Mouse (Mus musculus) embryonic facial prominence, embryonic 10.5 days (tissue): ENCODE data around the gene Il22ra1. TPM values are rescaled to one million over a fixed set of nuclear protein-coding genes. Genes with fewer than 3 reads are reported as not detected.
"Not testable (repeated sequence)": the region's sequence is repeated elsewhere in the genome, so short reads cannot be mapped to it uniquely, and the experiment has no call there.

Source experiments
- DNase-seq: peaks from one replicate; pipeline ENCODE4 v3.0.0-alpha.2; 2017; ENCODE audit warnings: low spot score
- H3K27ac ChIP-seq: fragments of 300-500 bp; sonication (generic); replicated peaks from 2 replicates; pipeline ENCODE4 v1.5.1; 2016; ENCODE audit warnings: mild to moderate bottlenecking
- H3K27me3 ChIP-seq: fragments of 300-500 bp; sonication (generic); replicated peaks from 2 replicates; pipeline ENCODE4 v1.6.1; 2016; ENCODE audit warnings: low read depth, mild to moderate bottlenecking; ENCODE audit not compliant: poor library complexity, severe bottlenecking
- H3K36me3 ChIP-seq: fragments of 300-500 bp; sonication (generic); replicated peaks from 2 replicates; pipeline ENCODE4 v1.6.1; 2016; ENCODE audit warnings: mild to moderate bottlenecking, moderate library complexity
- H3K4me1 ChIP-seq: fragments of 300-500 bp; sonication (generic); 2 replicates; pipeline ENCODE4 v1.6.1; 2016
- H3K4me3 ChIP-seq: fragments of 300-500 bp; sonication (generic); 2 replicates; pipeline ENCODE4 v1.5.1; 2016; ENCODE audit warnings: mild to moderate bottlenecking, moderate library complexity
- H3K9me3 ChIP-seq: fragments of 300-500 bp; sonication (generic); 2 replicates; pipeline ENCODE4 v1.6.1; 2016; ENCODE audit warnings: mild to moderate bottlenecking
- WGBS: fragments of 180-500 bp; shearing (Covaris S2); methylation state at CpG from one replicate; pipeline ENCODE4 v1.1.7; 2016; 5-methylcytosine and 5-hydroxymethylcytosine counted together
- polyA plus RNA-seq: library from polyadenylated mRNA; unstranded; fragments of >200 nt; fragmentation: Nextera tagmentation; extraction: Ambion mirVana; gene quantifications from 2 replicates; pipeline ENCODE4 v1.2.1, GENCODE M21; 2016

Gene Il22ra1
- polyA plus RNA-seq, 1 experiment from 2014 or later, result 0.07 TPM

DNA sequence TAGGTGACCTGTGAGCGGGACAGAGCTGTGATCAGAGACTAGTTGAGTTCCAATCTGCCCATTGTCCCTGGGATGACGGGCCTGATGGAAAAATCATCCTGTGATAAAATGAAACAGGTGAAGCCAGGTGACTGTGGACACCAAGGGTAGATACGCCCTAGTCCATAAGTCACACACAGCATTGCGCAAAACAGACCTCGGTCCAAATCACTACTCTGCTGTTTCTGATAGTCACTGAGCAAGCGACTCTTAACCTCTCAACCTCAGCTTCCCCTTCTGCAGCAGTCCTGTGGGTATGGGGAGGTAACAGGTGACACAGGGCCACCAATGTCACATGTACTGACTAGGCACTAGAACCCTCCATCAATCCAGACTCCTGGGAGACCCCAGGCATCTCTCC, 21.9 kb upstream of the Il22ra1 start:
- H3K4me1 ChIP-seq, result peaks cover 9% of the 10 kb centered on the region; the same call in 1 of the 2 replicates
- H3K36me3 ChIP-seq, result no peaks in the 10 kb centered on the region
- H3K27ac ChIP-seq, result no peak overlapping the region
- no peak overlapping the region for H3K4me3 ChIP-seq
- WGBS, result 91% methylated on average over 6 of the region's 6 CpGs
- no peak for DNase-seq
- H3K27me3 ChIP-seq, result no peaks in the 10 kb centered on the region
- no peaks in the 10 kb centered on the region for H3K9me3 ChIP-seq

DNA sequence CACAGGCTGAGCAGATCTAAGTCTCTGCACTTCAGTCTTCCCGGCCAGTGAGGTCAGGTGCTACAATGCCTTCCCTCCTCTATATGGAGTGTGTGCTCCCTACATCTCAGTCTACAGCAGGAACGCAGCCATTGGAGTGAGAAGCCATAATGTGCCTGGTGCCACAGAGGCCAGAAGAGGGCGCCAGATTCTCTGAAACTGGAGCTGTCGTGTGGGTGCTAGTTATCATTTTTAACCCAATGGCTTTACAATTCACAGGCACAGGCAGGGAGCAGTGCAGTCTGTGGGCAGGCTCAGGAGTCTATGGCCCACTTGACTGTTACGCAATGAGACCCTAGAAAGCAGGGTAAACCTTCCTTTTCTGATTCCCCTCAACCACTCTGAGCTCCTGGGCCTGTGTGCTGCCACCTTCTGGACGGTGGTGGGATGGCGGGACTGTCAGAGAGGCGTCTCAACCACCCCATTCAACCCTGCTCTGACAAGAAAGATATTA, 18.9 kb upstream of the Il22ra1 start:
- 8% methylated on average over 8 of the region's 8 CpGs for WGBS
- H3K27ac ChIP-seq, result no peak overlapping the region
- no peaks in the 10 kb centered on the region for H3K9me3 ChIP-seq
- H3K4me1 ChIP-seq, result peaks cover 12% of the 10 kb centered on the region; the same call in 1 of the 2 replicates
- H3K27me3 ChIP-seq, result no peaks in the 10 kb centered on the region
- H3K36me3 ChIP-seq, result no peaks in the 10 kb centered on the region
- H3K4me3 ChIP-seq, result peak overlapping the region; percentile 29; the same call in 1 of the 2 replicates
- DNase-seq, result peak; percentile 82

DNA sequence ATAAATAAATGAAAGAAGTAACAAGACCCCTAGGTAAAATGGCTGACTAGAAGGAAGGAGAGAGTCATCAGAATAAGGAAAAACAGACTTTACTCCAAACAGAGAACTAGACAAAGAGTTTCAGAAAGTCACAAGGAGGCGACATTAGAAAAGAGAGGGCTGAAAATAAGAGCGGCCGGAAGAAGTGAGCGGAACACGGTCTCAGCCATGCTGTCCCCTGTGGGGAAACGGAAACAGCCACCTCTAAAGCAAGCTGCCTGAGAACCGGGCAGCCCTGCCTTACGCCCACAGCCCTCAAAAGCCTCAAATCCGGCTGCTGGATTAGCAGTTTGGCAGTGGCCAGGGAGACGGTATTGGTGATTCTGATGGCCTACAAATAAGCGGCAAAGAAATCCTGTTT, 18.4 kb upstream of the Il22ra1 start:
- 75% methylated on average over 11 of the region's 11 CpGs for WGBS
- Histone ChIP-seq H3K27ac (no peak overlapping the region), H3K27me3 (no peaks in the 10 kb centered on the region), H3K9me3 (no peaks in the 10 kb centered on the region), H3K4me1 (peaks cover 8% of the 10 kb centered on the region; the same call in 1 of the 2 replicates), H3K36me3 (no peaks in the 10 kb centered on the region), H3K4me3 (no peak overlapping the region)
- DNase-seq, result no peak

DNA sequence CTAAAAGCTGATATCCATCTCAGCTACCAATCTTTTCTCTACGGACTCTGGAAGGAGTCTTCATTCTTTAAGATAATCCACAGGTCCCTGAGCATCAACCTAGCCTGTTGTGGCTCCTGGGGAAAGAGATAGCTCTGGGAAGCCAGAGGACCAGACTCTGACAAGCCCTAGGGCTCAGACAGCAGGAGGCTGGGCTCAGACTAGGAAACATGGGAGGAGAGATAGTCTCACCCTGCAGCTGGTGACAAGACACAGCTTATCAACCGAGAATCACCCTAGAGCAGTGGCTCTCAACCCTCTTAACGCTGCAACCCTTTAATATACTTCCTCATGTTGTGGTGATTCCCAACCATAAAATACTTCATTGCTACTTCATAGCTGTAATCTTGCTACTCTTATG, 17.6 kb upstream of the Il22ra1 start:
- no peaks in the 10 kb centered on the region for H3K9me3 ChIP-seq
- DNase-seq, result no peak
- no peaks in the 10 kb centered on the region for H3K27me3 ChIP-seq
- no peak overlapping the region for H3K4me3 ChIP-seq
- no peak overlapping the region for H3K27ac ChIP-seq
- H3K36me3 ChIP-seq, result no peaks in the 10 kb centered on the region
- H3K4me1 ChIP-seq, result peaks cover 8% of the 10 kb centered on the region; the same call in 1 of the 2 replicates
- WGBS, result 86% methylated on average over 3 of the region's 3 CpGs

DNA sequence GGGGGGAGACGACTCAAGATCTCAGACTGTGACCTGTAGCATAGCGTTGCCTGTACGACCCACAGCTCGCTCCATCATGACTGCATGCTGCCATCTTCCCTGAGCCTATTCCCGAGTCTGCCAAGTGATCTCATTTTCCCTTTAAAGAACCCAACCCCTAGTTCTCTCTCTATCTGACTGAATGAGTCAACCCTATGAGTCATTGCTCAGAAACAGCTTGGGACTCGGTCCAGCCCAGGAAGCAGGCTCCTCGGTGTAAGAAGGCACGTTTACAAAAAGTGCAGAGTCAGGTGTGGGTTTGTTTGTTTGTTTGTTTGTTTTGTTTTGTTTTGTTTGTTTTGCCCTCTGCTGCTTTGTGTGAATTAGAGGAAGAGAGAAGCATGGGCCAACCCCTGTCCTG, 13.2 kb upstream of the Il22ra1 start:
- no peak overlapping the region for H3K4me3 ChIP-seq
- peaks cover 5% of the 10 kb centered on the region; the same call in 1 of the 2 replicates for H3K4me1 ChIP-seq
- WGBS, result 90% methylated on average over 8 of the region's 8 CpGs
- H3K27me3 ChIP-seq, result no peaks in the 10 kb centered on the region
- no peak for DNase-seq
- H3K27ac ChIP-seq, result no peak overlapping the region
- no peaks in the 10 kb centered on the region for H3K36me3 ChIP-seq
- no peaks in the 10 kb centered on the region for H3K9me3 ChIP-seq

DNA sequence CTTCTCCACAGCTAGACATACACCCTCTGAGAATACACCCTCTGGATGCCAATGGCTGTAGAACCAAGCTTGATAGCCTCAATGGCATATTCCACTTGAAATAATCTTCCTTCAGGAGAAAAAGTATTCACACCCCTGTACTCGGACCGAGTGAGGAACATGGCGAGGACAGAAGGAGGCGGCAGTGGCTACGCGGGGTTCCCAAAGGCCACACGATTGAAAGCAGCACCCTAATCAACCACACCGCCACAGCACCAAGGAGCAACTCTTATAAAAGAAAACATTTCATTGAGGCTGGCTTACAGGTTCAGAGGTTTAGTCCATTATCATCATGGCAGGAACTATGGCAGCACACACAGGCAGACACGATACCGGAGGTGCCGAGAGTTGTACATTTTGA, 11.5 kb upstream of the Il22ra1 start:
- H3K4me3 ChIP-seq, DNase-seq, H3K9me3 ChIP-seq, H3K4me1 ChIP-seq, H3K27ac ChIP-seq, H3K27me3 ChIP-seq, H3K36me3 ChIP-seq: not testable (repeated sequence)
- 93% methylated on average over 11 of the region's 11 CpGs for WGBS

DNA sequence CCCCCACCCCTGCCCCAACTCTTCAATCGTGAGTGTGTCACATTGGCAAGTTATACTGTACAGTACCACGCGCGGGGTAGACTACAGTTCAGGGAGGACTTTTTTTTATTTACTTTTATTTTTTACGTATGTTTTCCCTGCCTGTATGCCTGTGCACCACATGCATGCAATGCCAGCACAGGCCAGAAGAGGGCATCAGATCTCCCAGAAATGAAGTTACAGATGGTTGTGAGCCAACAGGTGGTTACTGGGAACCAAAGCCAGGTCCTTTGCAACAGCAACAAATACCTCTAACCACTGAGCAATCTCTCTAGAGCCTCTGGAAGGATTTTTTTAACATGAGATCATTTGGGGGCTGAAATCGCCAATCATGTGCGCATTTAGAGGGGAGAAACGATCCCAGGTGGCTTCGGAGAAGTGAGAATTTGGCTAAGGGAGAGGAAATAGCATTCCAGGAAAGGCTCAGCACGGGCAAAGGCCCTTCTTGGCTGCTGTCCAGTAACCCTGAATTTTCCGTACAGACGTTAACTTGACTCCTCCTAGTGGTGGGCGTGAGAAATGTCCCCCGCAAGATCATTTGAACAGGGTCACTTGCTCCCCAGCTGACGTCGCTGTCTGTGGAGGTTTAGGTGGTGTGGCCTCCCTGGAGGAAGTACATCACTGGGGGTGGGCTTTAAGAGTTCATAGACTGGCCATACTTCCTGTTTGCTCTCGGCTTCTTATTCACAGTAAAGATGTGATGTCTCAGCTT, 5.3 kb upstream of the Il22ra1 start:
- 0 out of 2 replicates have a peak, but pooled peaks cover 6% of the 10 kb centered on the region for H3K27me3 ChIP-seq
- H3K4me1 ChIP-seq, result peaks cover 5% of the 10 kb centered on the region
- H3K36me3 ChIP-seq, result no peaks in the 10 kb centered on the region
- WGBS, result 82% methylated on average over 17 of the region's 17 CpGs
- H3K27ac ChIP-seq, result no peak overlapping the region
- H3K4me3 ChIP-seq, result no peak overlapping the region
- peaks cover 5% of the 10 kb centered on the region for H3K9me3 ChIP-seq
- no peak for DNase-seq

DNA sequence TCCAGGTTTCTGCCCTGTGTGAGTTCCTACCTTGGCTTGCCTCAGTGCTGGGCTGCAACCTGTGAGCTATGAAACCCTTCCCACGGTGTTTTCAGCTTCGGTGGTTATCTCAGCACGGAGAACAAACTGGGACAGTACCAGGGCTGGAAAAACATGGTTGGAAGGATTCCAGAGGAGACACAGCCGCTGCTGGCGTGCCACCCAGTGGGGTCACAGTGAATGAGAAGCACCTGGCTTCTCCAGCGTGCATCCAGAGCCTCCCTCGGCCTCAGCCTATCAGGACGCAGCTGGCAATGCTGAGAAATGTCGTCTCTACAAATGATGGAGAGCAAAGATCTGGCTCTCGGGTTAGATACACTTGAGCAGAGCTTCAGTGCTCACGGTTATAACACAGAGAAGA, 1.6 kb upstream of the Il22ra1 start:
- Histone ChIP-seq H3K9me3 (peaks cover 5% of the 10 kb centered on the region), H3K27ac (no peak overlapping the region), H3K4me1 (peaks cover 10% of the 10 kb centered on the region), H3K27me3 (peaks cover 10% of the 10 kb centered on the region; the same call in 1 of the 2 replicates), H3K4me3 (no peak overlapping the region), H3K36me3 (no peaks in the 10 kb centered on the region)
- no peak for DNase-seq
- 83% methylated on average over 11 of the region's 11 CpGs for WGBS

DNA sequence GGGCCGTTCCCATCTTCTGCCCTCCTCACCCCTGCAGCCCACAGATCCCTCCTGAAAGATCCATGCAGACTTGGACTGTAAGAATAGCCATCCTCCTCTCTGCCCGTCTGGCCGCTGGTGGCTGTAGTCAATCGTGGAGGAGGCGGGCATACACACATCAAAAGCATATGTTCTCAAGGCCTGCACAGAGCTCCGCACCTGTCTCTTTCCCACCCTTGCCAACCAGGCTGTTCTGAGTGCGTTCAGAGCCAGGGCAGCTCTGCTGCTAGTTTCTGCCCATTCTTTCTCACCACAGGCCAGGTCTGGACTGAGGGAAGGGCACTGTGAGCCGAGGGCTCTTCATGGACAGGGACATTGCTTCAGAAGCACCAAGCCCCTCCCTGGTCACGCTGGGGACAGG, 2.2 kb downstream of the Il22ra1 start:
- WGBS, result 79% methylated on average over 9 of the region's 9 CpGs

DNA sequence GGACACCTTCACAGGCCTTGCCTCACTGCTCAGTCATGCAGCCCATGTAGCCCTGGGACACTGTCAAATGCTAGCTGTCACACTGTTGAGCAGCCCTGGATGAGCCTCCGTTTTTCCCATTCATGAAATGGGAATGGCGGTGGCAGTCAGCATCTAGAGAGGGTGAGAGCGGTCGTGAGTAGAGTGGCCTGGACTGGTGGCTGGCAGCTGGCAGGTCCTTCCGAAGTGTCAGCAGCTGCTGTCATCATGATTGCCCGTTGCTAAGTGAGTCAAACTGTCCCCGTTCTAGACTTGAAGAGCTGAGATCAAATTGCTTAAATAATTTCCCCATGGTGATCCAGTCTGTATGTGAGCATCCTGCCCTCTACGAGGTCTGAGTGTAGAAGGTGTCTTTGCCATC, 3.0 kb downstream of the Il22ra1 start:
- Histone ChIP-seq H3K9me3 (peaks cover 8% of the 10 kb centered on the region), H3K4me3 (no peak overlapping the region), H3K27ac (no peak overlapping the region), H3K27me3 (peaks cover 10% of the 10 kb centered on the region; the same call in 1 of the 2 replicates), H3K4me1 (peaks cover 10% of the 10 kb centered on the region), H3K36me3 (no peaks in the 10 kb centered on the region)
- 75% methylated on average over 8 of the region's 8 CpGs for WGBS
- DNase-seq, result no peak

More for the DNA sequence above, 2.2 kb downstream of the Il22ra1 start:
- H3K27ac ChIP-seq, result no peak overlapping the region
- no peak overlapping the region for H3K4me3 ChIP-seq
- peaks cover 10% of the 10 kb centered on the region; the same call in 1 of the 2 replicates for H3K27me3 ChIP-seq
- H3K9me3 ChIP-seq, result peaks cover 8% of the 10 kb centered on the region
- peaks cover 10% of the 10 kb centered on the region for H3K4me1 ChIP-seq
- DNase-seq, result no peak
- H3K36me3 ChIP-seq, result no peaks in the 10 kb centered on the region

DNA sequence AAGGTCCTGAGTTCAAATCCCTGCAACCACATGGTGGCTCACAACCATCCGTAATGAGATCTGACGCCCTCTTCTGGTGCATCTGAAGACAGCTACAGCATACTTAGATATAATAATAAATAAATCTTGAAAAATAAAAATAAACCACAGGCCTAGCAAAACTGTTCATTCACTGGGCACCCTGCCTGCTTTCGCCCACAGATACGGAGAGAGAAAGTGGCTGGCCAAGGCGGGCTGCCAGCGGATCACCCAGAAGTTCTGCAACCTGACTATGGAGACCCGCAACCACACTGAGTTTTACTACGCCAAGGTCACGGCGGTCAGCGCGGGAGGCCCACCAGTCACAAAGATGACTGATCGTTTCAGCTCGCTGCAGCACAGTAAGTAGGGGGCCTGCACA, 5.9 kb downstream of the Il22ra1 start:
- Histone ChIP-seq H3K4me3 (no peak overlapping the region), H3K4me1 (peaks cover 10% of the 10 kb centered on the region), H3K9me3 (peaks cover 8% of the 10 kb centered on the region), H3K36me3 (no peaks in the 10 kb centered on the region), H3K27me3 (no peaks in the 10 kb centered on the region; the same call in 1 of the 2 replicates), H3K27ac (no peak overlapping the region)
- no peak for DNase-seq
- 94% methylated on average over 14 of the region's 14 CpGs for WGBS

DNA sequence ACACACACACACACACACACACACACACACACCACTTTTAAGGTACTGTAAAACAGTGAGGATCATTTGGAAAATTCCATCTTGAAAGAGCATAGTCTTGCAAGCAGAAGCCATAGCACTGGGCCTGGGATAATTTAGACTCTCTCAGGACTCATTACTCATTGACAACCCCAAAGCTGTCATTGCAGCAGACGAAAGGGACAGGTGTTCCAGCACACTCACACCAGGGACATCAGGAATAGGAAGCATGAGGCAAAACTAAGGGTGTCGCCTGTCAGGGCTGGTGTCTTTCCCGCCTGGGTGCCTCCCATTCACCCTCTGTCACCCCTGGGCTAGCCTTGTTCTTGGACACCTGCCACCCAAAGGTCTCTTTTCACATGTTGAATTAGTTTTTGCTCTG, 8.9 kb downstream of the Il22ra1 start:
- no peak overlapping the region for H3K27ac ChIP-seq
- H3K27me3 ChIP-seq, result no peaks in the 10 kb centered on the region
- H3K4me3 ChIP-seq, result no peak overlapping the region
- H3K36me3 ChIP-seq, result no peaks in the 10 kb centered on the region
- peaks cover 10% of the 10 kb centered on the region for H3K4me1 ChIP-seq
- WGBS, result 79% methylated on average over 3 of the region's 3 CpGs
- no peak for DNase-seq
- H3K9me3 ChIP-seq, result peaks cover 8% of the 10 kb centered on the region

DNA sequence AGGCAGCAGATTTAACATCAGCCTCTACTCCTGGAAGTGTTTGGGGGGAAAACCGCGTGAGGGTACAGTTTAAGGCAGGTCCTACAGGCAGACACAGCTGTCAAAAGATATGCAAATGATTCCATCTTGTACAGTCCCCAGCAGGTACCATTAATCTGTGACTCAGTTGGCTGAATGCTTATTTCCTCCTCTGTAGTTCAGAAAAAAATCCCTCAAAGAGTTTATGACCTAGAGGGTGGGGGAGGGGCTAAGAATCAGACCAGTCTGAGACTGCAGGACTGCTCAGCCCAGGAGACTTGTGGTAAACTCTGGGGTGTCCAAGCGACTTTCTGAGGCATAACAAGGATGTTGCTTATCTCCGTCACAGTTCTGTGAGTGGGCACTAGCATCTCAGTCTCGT, 10.3 kb downstream of the Il22ra1 start:
- DNase-seq, result no peak
- Histone ChIP-seq H3K27ac (no peak overlapping the region), H3K4me1 (peaks cover 11% of the 10 kb centered on the region), H3K4me3 (no peak overlapping the region), H3K9me3 (peaks cover 8% of the 10 kb centered on the region), H3K27me3 (no peaks in the 10 kb centered on the region), H3K36me3 (no peaks in the 10 kb centered on the region)
- WGBS, result 71% methylated on average over 5 of the region's 5 CpGs
